Mouse (Mus musculus) lung, adult 2 months (tissue): ENCODE data around the gene Fam155a.

Experiments
- CTCF ChIP-seq: fragments of 200-500 bp; IDR thresholded peaks from 2 replicates; pipeline ENCODE4 v1.5.1; 2011; ENCODE audit warnings: mild to moderate bottlenecking, low read length, control low read depth; ENCODE audit not compliant: insufficient read depth
- POLR2A ChIP-seq: fragments of 200-500 bp; IDR thresholded peaks from 2 replicates; pipeline ENCODE4 v1.6.1; 2011; ENCODE audit warnings: low read depth, mild to moderate bottlenecking, control low read depth, low read length, borderline replicate concordance; ENCODE audit errors: extremely low read depth

- TF ChIP-seq POLR2A, result no peak
- no peak for TF ChIP-seq CTCF
Observed at GRCm38 (mm10) chr8:9694794-9695193, 76.2 kb downstream of the Fam155a start.
